Mouse (Mus musculus): ENCODE data around the gene Gpr137c. TPM values are rescaled to one million over a fixed set of nuclear protein-coding genes. Genes with fewer than 3 reads are reported as not detected.

Gene Gpr137c
- total RNA-seq, 4 experiments from 2014 or later, result 1.9 to 5.3 (median 3.2) TPM

Other genes with a start within 250 kb of the Gpr137c start
- under 1 TPM in 2 of 4 experiments, not detected in 2; 0.07 to 0.19 TPM for gene Ptger2, start 231.5 kb upstream of the Gpr137c start, total RNA-seq (2022)
- 10 to 100 TPM in 2 of 4 experiments, 1 to 10 TPM in 2; 8.4 to 15.6 (median 9.9) TPM for gene Txndc16, start 611 bp downstream of the Gpr137c start, total RNA-seq (2022)
- 1 to 10 TPM; 5.5 to 9.3 (median 7.5) TPM for gene Ero1l, start 99.1 kb downstream of the Gpr137c start, total RNA-seq (2022)
- gene Psmc6, start 110.1 kb downstream of the Gpr137c start, total RNA-seq (2022), result 100 to 1,000 TPM in 1 of 4 experiments, 10 to 100 TPM in 3; 91.2 to 102 (median 96.4) TPM
- gene Styx, start 131.4 kb downstream of the Gpr137c start, total RNA-seq (2022), result 100 to 1,000 TPM in 1 of 4 experiments, 10 to 100 TPM in 3; 78.0 to 102 (median 92.9) TPM
- 10 to 100 TPM in 1 of 4 experiments, 1 to 10 TPM in 3; 7.2 to 10.8 (median 9.7) TPM for gene Gnpnat1, start 185.2 kb downstream of the Gpr137c start, total RNA-seq (2022)

All from gastrocnemius, adult 8-10 months (tissue).